Mouse (Mus musculus): ENCODE results near the gene Pax6.

Gene Pax6

DNA sequence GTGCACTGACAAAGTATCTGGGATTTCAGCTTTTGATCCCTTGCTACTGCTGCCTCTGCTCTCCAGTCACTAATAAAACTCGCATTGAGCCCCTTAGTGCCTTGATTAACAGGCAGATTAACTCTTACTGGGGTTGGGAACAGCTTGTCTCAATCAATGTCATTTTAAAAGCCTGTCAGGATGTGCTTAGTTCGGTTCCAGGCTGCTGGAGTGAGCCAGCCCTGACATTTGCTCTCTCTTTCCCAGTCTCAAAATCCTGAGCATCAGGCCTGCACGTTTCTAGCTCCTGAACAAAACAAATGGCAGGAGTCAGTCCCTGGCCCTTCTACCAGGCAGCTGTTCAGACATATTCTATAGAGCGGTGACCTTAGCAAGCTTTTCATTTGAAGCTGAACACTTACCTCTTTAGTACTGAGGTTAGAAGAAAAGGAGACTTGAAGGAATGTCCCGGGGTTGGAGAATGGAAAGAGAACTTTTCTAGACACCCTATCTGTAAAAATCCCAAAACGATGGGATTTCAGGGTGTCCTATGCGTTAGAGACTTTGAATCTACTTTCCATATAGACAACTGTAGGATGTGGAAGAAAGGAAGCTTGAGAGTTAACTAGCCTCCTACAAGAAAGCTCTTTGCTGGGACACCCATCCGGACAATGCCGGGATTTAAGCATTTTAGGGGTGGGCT lies 2.6 kb downstream of the Pax6 start:
- DNase-seq (ENCODE audit: low read depth, low spot score) = no peak

DNA sequence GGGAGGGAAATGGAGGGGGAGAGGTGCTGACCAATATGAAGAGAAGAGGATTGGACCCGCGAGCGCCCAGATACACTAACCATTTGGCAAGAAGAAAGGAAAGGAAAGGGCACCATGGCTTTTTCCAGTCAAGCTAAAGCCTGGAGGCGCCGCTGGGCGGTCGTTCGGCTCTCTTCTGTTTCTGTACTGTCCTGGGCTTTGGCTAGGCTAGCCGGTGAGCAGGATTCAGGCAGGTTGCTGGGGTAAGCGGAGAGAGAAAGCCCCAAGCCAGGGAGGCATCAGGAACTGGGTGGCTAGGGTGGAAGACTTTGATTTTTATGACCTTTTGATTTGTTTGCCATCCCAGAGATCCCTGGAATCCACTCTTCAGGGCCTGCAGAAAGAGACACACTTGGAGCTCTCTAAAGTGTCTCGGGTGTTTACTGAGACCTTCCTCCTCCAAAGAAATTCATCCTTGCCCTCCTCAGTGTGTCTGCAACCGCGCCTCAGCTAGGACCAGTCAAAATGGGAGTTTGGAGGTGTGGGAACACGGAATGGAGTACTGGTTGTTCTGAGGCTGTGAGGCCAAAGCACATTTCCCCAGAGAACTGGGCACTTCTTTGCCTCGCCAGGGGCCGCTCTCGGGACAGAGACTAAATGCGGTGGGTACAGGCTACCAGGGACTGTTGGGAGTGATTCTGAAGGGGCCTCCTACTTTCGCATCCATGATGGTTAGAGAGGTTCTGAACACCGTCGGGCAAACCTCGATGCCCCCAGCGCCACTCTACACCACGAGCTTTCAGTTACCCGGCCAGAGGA lies 3.3 kb downstream of the Pax6 start:
- DNase-seq (ENCODE audit: low read depth, low spot score) = no peak

DNA sequence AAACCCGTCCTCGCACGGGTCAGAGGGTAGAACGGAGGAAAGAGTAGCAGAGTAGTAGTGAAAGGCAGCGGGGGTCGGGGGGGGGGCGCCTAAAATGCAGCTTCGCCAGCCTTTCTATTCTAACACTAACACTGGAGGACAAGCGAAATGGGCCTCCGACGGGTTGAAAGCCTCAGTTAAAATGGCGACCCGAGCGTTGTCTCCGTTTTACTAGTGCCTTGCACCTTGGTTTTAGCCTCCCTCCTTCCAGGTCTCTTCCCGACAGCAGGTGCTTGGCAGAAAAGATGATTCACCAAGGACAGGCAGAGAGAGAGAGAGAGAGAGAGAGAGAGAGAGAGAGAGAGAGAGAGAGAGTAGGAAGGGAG lies 3.9 kb downstream of the Pax6 start:
- DNase-seq (ENCODE audit: low read depth, low spot score) = no peak

DNA sequence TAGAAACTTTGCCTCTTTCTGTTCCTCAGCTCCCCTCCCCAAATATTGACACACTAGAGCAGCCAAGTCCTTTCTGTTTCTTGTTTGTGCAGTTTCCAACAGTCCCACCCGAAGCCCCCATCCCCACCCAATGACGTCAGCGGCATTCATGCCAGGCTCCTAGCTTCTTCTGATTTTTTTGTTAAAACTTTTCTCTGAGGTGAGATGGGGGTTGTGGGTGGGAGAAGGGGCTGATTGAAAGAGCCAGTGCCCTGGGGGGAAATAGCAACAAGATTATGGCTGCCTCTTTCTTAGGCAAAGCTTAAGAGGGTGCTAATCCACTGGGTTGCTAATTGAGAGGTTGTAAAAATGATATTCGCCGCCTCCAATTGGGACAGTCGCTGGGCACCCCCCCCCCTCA lies 4.4 kb downstream of the Pax6 start:
- no peak for DNase-seq (ENCODE audit: low read depth, low spot score)

DNA sequence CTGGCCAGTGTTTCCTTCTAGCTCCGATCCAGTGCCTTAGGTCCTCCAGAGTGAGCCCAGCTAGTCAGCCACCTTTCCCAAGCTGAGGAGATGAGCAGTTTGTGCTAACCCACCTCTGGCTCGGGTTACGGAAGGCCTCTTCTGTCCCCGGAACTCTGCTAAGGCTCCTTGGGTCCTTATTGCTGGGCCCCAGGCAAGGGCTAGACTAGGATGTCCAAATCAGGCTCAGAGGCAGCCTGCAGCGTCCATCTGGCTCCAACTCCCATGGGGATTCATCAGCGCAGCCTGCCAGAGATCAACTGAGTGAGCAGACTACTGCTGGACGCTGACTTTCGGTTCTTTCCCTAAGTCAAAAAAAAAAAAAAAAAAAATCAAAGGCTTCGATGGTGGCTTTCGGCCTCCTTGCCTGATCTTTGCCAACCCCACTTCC lies 4.9 kb downstream of the Pax6 start:
- no peak for DNase-seq (ENCODE audit: low read depth, low spot score)

DNA sequence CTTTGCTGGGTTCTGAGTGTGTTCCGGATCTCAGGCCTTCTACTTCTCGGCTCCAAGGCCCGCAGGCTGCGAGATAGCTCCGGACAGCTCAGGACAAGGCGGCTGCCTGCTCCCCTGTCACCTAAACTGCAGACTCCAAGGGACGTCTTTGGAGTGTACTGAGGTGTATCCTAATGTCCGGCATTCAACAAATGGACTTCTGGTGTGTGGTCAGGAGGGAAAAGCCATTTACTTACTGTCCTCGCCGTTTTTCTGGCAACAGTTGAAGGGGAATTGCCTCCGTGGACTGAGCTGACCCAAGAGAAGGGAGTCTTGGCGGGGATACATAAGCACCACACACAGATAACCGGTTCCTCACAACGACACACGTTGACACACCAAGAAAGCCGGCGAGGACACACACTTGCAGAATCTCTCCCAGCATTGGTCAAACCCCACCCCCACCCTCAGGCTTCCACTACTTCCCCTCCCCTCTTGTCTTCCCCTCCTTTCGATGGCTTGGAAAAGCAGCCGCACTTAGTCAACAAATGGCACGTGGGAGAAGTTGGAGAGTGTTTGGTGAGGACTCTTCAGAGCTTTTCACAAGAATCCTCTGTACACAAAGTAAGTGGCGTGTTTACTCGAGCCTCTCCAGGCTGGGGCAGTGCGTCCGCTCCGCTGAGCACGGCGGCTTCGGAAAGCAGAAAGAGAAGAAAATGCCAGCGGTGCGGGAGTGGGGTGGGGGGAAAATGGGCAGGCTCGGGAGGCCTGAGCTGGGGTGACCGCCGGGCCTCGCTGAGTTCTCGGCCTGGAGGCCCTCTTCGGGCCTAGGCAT lies 5.6 kb downstream of the Pax6 start:
- DNase-seq (ENCODE audit: low read depth, low spot score) = no peak

DNA sequence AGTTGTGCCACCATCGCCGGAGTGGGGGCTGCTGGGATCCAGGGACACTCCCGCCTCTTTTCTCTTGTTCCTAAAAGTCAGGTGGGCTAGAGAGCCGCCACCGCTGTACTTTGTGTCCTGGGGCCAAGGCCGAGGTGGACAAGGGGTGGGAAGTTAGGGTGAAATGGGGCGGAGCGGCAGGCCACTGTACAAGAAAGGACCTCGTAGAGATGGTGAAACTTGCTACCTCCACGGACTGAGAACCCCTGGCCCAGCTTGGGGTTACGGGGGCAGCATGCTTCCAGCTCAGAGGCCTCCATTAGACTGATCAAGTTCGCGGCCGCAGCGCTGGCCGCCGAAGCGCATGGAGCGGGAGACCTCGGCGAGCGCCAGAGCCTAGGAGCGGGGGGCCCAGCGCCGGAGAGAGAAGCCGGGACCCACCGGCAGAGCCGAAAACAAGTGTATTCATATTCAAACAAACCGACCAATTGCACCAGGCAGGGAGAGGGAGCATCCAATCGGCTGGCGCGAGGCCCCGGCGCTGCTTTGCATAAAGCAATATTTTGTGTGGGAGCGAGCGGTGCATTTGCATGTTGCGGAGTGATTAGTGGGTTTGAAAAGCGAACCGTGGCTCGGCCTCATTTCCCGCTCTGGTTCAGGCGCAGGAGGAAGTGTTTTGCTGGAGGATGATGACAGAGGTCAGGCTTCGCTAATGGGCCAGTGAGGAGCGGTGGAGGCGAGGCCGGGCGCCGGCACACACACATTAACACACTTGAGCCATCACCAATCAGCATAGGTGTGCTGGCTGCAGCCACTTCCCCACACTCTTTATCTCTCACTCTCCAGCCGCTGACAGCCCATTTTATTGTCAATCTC lies 6.4 kb downstream of the Pax6 start:
- no peak for DNase-seq (ENCODE audit: low read depth, low spot score)

DNA sequence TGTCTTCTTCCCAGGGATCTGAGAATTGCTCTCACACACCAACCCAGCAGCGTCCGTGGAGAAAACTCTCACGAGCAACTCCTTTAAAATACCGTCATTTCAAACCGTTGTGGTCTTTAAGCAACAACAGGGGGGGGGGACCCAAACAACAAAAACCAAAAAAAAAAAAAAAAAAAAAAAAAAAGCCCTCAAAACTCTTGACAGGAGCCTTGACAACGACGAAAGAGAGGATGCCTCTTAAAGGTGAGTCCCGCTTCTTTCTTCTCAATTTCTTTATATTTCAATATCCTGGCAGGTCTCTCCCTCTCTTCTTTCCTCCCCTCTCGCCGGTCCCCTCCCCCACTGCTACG lies 7.0 kb downstream of the Pax6 start:
- DNase-seq (ENCODE audit: low read depth, low spot score) = no peak

DNA sequence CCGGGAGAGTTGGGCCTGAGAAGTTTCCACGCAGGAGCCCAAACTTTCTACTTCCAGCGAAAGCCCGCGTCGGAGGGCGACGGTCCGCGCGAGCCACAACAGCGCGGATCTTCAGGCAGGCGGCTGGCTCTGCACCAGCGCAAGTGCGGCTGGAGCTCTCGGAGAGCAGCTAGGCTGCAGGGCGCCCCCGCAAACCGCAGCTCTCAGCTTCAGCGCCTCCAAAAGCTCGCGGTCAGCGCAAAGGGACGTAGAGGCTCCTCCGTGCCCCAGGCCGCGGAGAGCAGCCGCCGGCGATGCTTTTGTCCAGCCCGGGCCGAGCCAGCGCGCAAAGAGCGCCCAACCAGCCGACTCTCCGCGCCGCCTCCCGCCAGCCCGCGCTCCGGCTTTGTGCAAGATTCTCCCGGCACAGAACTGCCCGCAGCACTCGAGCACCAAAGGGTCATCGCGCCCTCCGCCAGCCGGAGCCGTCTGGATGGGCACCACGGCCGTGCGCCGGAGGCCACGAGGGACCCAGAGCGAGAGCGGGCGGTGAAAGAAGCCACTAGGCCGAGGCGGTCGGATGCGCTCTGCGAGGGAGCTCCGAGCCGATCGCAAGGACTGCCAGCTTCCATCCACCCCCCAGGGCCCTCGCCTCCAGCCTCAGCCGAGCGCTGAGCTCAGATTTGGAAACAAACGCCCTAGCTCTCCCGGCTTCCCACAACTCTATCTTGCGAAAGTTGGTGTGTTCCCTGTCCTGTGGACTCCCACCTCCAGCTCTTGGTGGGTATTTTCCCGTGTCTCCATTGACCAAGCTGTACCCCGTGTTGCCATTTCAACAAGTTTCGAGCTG lies 7.6 kb downstream of the Pax6 start:
- no peak for DNase-seq (ENCODE audit: low read depth, low spot score)

DNA sequence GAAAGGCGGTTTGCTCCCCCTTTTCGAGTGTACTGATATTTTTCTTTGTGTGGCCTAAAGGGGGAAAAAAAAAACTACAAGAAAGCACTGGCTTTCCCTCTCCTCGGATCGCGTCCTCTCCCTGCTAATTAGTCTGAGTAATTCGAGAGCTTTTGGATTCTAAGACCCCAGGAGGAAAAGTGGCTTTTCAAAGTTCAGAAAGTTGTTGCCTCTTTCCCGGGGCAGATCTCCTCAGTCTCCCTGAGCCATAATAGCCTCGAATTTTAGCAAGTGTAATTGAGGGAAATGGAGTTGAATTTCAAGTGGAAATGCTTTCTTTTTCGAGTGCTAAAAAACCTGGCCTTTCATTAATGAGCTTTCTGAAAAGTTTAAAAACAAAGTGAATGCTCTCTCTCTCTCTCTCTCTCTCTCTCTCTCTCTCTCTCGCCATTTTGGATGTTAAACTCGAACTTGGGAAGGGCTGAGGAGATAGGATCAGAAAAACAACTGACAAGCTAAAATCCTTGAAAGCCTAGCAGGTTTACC lies 8.3 kb downstream of the Pax6 start:
- no peak for DNase-seq (ENCODE audit: low read depth, low spot score)

DNA sequence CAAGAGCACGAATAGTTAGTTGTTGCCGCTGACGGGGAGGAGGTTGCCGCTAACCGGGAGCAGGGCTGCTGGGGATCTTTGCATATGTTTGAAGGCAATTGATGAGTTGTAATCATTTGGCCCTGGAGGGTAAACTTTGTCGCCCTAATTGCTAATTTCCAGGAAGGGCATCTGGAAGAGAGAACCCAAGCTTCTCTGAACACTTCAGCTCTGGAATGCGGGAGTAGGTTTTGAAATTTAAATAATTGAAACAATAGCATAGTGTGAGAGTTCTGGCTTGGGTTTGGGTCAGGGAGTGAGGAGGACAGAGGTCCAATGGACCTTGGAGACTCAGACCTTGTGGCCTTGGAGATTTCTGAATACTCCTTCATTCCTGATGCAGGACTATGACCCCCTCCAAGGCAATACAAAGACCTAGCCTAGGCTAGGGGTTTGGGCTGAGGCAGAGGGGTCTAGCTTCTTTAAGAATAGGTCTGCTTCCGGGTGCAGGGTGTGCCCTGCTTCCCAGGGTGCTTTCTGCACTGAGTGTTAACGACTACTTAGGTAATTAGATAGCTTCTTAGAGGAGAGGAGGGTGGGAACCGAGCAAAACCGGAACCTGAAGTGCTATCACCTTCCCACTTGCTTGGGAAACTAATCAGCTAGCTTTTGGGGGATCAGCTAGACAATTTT lies 8.9 kb downstream of the Pax6 start:
- DNase-seq (ENCODE audit: low read depth, low spot score) = no peak

DNA sequence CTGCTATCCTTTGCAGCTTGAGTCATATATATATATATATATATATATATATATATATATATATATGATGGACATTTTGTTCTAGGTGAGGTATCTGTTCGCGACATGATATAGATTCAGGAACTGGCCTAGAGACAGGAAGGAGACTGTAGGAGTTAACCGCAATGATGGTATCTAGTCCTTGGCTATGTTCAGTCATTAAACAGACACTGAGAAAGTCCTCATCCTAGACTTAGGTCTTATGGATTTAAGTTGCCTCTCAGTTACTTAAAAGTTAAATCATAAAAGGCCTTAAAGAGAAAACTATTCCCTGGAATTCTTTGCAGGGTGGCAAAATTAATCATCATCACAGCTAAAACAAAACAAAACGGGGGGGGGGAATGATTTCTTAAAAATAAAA lies 9.6 kb downstream of the Pax6 start:
- DNase-seq (ENCODE audit: low read depth, low spot score) = no peak

DNA sequence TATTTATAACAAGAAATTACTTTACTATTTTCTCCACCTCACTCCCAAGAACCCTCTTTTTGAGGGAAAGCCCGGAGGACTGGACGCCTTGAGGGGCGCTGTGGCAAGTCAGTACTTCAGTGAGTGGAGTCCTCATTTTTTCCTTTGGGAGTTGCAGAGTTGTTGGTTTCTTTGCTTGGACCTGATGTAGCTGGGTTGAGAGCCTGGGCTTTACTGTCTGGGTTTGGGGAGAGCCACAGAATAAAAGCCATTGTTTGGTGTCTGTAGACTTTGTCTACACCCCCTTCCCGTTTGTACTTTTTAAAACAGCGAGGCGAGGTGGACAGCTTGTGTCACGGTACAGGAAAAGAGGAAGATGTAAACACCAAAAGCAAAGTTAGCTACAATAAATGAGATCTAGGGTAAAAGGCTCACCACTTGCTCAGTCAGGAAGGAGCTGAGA lies 10.2 kb downstream of the Pax6 start:
- no peak for DNase-seq (ENCODE audit: low read depth, low spot score)

DNA sequence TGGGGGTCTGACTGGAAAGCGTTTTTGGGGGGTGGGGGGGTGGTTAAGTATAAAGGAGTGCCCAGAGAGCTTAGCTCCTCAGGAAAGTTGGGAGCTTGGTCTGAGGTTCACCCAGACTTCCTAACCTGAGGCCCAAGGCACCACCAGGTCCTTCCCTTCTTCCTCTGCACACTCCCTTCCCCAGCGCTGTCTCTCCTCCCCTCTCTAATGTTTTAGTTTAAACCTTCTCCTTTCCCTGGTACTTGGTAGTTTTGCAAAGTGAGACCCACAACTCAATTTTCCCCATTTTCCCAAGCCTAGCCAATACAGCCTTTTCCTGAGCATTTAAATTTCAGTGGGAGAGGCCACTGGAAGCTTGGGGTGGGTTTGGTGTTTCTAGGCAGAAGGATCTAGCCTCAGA lies 10.6 kb downstream of the Pax6 start:
- no peak for DNase-seq (ENCODE audit: low read depth, low spot score)

DNA sequence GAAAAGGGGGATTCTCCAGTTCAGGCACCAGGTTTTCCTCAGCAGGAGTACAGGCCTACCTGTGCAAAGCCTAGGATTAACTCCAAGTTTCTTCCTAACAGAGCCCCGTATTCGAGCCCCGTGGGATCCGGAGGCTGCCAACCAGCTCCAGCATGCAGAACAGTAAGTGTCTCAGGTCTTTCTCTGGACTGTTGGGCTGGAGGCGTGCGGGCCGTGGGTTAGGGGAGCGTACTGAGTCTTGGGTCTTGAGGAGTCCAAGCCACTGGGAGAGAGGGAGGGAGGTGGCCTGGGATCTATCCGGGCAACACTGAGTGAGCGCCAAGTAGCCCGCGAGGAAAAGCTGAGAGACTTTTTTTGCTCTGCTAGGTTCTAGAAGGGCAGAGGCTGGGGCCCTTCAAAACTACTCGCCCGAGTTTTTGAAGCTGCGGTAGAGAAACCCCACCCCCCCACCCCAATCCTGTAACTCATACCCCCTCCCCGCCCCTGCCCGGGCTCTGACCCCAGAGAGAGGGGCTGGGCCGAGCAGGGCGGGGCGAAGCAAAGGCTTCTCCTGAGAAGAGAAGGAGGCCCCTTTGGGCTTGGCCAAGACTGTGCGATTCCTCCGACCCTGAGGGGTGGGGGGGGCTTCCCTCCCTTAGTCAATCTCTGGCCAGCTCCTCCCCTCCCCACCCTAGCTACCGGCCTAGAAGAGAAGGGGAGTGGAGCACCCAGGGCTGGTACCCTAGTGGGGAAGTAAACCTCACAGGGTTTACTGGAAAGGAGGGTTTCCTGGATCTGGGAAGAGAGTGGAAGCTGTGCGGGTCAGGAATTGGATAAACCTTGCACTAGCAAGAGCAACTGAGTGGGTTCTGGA lies 11.7 kb downstream of the Pax6 start:
- DNase-seq (ENCODE audit: low read depth, low spot score) = no peak

DNA sequence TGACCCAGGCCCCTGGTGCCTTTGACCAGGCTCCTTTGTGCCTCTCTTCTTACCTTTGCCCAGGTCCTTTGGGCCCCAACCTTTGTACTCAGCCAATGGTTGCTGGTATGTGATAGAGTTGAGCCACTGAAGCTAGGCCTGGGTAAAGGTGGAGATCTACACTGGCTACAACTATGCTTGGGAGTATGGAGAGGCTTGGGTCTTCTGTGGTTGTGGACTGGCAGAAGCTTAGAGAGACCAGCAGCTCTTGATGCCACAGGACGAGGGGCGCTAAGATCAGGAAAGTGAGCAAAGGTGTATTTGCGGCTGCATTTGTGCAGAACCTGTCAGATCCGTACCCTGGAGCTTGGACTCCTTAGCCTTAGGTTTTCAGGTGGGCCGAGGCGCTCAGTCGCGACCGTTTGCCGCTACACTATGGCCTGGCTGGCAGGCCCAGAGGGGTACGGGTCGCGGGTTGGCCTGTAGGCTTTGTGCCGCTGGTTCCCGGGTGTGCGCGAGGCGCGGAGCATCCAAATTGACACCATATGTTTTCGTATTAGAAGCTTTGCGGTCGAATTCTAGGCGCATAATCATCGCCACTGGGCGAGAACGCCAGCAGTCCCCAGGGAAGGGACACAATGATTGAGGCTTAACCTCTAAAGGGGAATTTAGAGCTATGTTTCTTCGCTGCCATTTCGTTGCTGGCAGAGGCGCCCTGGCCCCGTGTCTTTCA lies 12.5 kb downstream of the Pax6 start:
- no peak for DNase-seq (ENCODE audit: low read depth, low spot score)

DNA sequence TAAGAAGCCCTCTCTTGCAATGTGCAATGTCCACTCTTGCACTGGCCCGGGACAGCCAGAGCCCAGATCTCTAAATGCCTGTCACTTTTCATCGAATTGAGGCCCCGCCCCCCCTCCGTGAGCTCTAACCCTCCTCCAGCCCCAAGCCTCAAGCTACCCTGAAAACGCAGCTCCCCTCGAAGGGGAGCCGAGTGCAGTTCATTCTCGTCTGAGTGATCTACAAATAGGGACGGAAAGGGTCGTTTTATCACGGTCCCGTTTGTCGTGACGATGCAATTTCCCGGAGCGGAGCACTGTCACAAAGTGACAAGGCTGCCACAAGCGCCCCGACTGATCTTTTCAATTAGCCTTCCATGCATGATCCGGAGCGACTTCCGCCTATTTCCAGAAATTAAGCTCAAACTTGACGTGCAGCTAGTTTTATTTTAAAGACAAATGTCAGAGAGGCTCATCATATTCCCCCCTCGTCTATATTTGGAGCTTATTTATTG lies 13.4 kb downstream of the Pax6 start:
- no peak for DNase-seq (ENCODE audit: low read depth, low spot score)

DNA sequence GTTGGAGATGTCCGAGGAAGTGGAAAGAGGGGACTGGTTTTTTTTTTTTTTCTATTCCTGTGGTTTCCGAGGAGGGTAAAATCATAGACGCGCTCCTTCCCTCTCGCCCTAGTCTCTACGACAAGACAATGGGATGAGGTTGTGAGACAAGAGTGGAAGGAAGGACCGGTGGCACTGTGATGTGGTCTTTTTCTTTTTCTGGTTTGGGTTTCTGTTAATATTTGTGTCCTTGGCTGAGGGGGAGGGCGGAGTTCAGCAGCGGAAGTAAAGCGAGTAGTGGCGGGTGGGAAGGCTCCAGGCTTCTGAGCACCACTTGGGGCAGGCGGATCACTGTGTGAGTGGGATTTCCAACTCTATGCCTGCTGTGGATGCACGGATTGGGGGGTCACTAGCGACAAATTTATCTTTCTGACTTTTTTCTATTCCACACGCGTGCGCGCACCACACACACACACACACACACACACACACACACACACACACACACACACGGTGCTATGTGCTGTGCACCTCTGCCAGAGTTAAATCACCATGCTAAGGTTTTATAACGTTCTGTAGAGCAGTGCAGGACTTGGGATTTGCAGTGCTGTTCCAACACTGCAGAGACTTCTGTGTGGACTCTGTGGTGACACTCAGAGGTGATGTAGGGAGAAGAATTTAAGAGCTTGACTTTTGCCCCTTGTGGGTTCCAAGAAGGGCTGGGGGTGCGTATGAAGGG lies 14.1 kb downstream of the Pax6 start:
- no peak for DNase-seq (ENCODE audit: low read depth, low spot score)

Data from embryo, embryonic 11.5 days (tissue).